Mouse (Mus musculus) lung, adult 10 weeks (tissue): ENCODE measurements around the gene Zfp536. TPM values are rescaled to one million over a fixed set of nuclear protein-coding genes. Genes with fewer than 3 reads are reported as not detected.

Experiments used
- polyA plus RNA-seq: library from polyadenylated mRNA; stranded (reverse); fragments of 350-450 nt; fragmentation: Illumina TruSeq; extraction: RNeasy Lipid Tissue Mini Kit (QIAGEN cat#74804); gene quantifications from one replicate; pipeline ENCODE4 v1.2.3, GENCODE M21; 2014; ENCODE audit warnings: low read depth, low replicate concordance; ENCODE audit not compliant: insufficient read depth

The Zfp536 gene
- polyA plus RNA-seq: 0.09 TPM

GRCm38 (mm10) chr7:37773312-37773702, at the start of gene Zfp536:
Gene Zfp536, minus strand, starts transcription at chr7:37773641.

Other genes with a start within 250 kb of the Zfp536 start
- gene Uri1, start 249.9 kb upstream of the Zfp536 start, polyA plus RNA-seq: 21.3 TPM